Mouse (Mus musculus): ENCODE measurements at regions not wholly inside any gene's neighbourhood (a gene's known extent, or its start where the extent isn't known, plus 50 kb on each side); places are given as distances from the start of the nearest gene placed in this dataset.
A peak's percentile ranks its signal among the peaks of the same experiment; 100 is the strongest.

- peak in 1 of 2 experiments; percentile 9 for DNase-seq
These were observed 101.5 kb upstream of the Ufm1 start for GRCm38 (mm10) chr3:53965142-53965541.

GRCm38 (mm10) chr3:53953801-53954200 lies 90.2 kb upstream of the Ufm1 start:
- no peak for DNase-seq

- no peak for DNase-seq
These were observed 76.1 kb upstream of the Ufm1 start for GRCm38 (mm10) chr3:53939684-53940189.

- DNase-seq: no peak
These were observed 68.1 kb upstream of the Ufm1 start for GRCm38 (mm10) chr3:53931745-53932144.

- DNase-seq: no peak
These were observed 56.3 kb upstream of the Ufm1 start for GRCm38 (mm10) chr3:53919941-53920340.

- DNase-seq: no peak
These were observed 55.9 kb upstream of the Ufm1 start for GRCm38 (mm10) chr3:53919541-53919940.

GRCm38 (mm10) chr3:53917960-53918359 lies 54.3 kb upstream of the Ufm1 start:
- DNase-seq: no peak

GRCm38 (mm10) chr3:53913984-53914669 lies 50.5 kb upstream of the Ufm1 start:
- no peak for DNase-seq

Measured in cerebellum, postnatal 10 days (tissue).